Mouse (Mus musculus) ES-E14 (cell line): ENCODE data around the gene Samd11. TPM values are rescaled to one million over a fixed set of nuclear protein-coding genes. Genes with fewer than 3 reads are reported as not detected.
A peak's percentile ranks its signal among the peaks of the same experiment; 100 is the strongest.

Experiments used
- DNase-seq: peaks from one replicate; pipeline ENCODE4 v3.0.0-alpha.2; 2013; ENCODE audit warnings: low read depth, low spot score
- H3K27ac ChIP-seq: 2 replicates; pipeline ENCODE4 v1.5.1; 2012; ENCODE audit warnings: low read depth, mild to moderate bottlenecking, low read length, moderate library complexity, mixed read lengths; ENCODE audit not compliant: poor library complexity, insufficient read depth, severe bottlenecking
- H3K36me3 ChIP-seq: 2 replicates; pipeline ENCODE4 v1.6.1; 2012; ENCODE audit warnings: mild to moderate bottlenecking, low read length, moderate library complexity, mixed read lengths; ENCODE audit not compliant: control insufficient read depth, poor library complexity, insufficient read depth, severe bottlenecking
- H3K4me1 ChIP-seq, 2 experiments: fragments of 150-350 bp in 1 of 2; sonication (generic) in 1 of 2; 2 replicates each; pipeline ENCODE4 v1.6.1; 2012; ENCODE audit warnings: low read length in 2 of 2, mild to moderate bottlenecking in 1 of 2, mixed read lengths in 1 of 2; ENCODE audit not compliant: control insufficient read depth in 2 of 2, insufficient read depth in 2 of 2, poor library complexity in 1 of 2
- H3K4me3 ChIP-seq, 2 experiments: fragments of 150-350 bp in 1 of 2; sonication (generic) in 1 of 2; 2 replicates each; pipeline ENCODE4 v1.5.1; 2012; ENCODE audit warnings: low read length in 2 of 2, low read depth in 1 of 2, mild to moderate bottlenecking in 1 of 2, mixed read lengths in 1 of 2; ENCODE audit not compliant: insufficient read depth in 1 of 2, poor library complexity in 1 of 2, severe bottlenecking in 1 of 2
- H3K9ac ChIP-seq: 2 replicates; pipeline ENCODE4 v1.6.1; 2012; ENCODE audit warnings: low read depth, mild to moderate bottlenecking, low read length, mixed read lengths; ENCODE audit not compliant: poor library complexity, insufficient read depth, severe bottlenecking
- H3K9me3 ChIP-seq: fragments of 150-350 bp; sonication (generic); 2 replicates; pipeline ENCODE4 v1.6.1; 2012; ENCODE audit warnings: low read depth, mild to moderate bottlenecking, low read length; ENCODE audit not compliant: control insufficient read depth, insufficient read depth
- CHD2 ChIP-seq: IDR thresholded peaks from 2 replicates; pipeline ENCODE4 v1.6.1; 2014; ENCODE audit warnings: mild to moderate bottlenecking, low read depth, low read length, inconsistent platforms
- HCFC1 ChIP-seq: IDR thresholded peaks from 2 replicates; pipeline ENCODE4 v1.6.1; 2012; ENCODE audit warnings: low read length, inconsistent platforms, borderline replicate concordance; ENCODE audit not compliant: insufficient read depth
- MAFK ChIP-seq: IDR thresholded peaks from 2 replicates; pipeline ENCODE4 v1.6.1; 2014; ENCODE audit warnings: mild to moderate bottlenecking, low read depth, low read length, inconsistent platforms; ENCODE audit not compliant: insufficient read depth
- ZC3H11A ChIP-seq: IDR thresholded peaks from 2 replicates; pipeline ENCODE4 v1.6.1; 2012; ENCODE audit warnings: low read depth, mild to moderate bottlenecking, inconsistent platforms, low read length, borderline replicate concordance
- ZNF384 ChIP-seq: IDR thresholded peaks from 2 replicates; pipeline ENCODE4 v1.6.1; 2012; ENCODE audit warnings: low read depth, low read length, inconsistent platforms
- in situ Hi-C, 2 experiments: fragments of 600-800 bp; cut with MboI; formaldehyde crosslinking; loops; one replicate each; pipeline ENCODE4 v1.15.1; 2025; ENCODE audit warnings: low sequenced_read_pairs in 2 of 2, inconsistent platforms in 1 of 2; ENCODE audit not compliant: unreplicated experiment in 2 of 2
- total RNA-seq: library from RNA; depleted of rRNA; stranded (reverse); fragments of 300-350 nt; gene quantifications from 2 replicates; pipeline ENCODE4 v1.2.3, GENCODE M21; 2012

Samd11 gene
- total RNA-seq, 1 experiment, result 1.4 TPM

DNA sequence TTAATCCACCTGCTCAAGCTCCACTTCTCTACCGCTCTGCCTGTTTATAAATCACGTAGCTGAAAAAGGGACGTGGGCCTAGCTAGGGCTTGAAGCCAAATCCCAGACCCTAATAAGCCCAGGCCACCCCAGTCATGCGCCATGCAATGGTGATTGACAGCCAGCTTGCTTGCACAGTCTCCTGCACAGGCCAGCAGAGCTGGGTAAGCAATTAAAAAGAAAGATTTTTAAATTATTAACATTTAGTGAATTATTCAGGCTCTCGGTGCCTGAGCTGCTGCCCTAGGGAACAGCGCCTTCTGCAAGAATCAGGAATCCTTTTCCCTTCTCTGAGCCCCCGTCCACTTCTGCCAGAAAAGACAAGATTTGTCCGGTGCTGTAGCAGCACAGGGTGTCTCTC is 4.4 kb downstream of the Samd11 start:
- in situ Hi-C loops, result no loop called here
- DNase-seq, result no peak
- no peak overlapping the region for H3K9ac ChIP-seq
- H3K27ac ChIP-seq, result no peak overlapping the region
- TF ChIP-seq CHD2 (no peak), HCFC1 (no peak), ZNF384 (no peak), ZC3H11A (no peak), MAFK (no peak)
- peaks cover 0 to 5% of the 10 kb centered on the region in 2 experiments; a peak in 1 of 4 replicates for H3K4me1 ChIP-seq
- peaks cover 9% of the 10 kb centered on the region for H3K9me3 ChIP-seq
- H3K36me3 ChIP-seq, result peaks cover 32% of the 10 kb centered on the region
- H3K4me3 ChIP-seq, result no peak overlapping the region

DNA sequence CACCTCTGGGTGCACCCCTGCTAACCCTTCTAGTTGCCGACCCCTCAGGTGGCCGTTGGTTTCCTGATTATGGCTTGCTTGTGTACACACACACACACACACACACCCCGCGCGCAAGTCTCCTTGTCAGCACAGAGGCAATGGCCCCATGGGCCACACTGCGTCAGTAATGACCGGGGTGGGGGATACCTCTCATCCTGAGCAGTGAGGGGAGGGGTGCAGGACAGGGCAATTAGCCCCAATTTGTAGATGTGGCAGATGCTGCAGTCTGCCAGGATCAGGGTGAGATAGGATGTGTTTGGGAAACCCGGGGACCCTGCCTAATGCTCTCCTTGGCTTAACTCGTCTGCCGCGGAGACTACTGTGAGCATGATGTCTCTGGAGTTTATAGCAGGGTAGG is 5.9 kb downstream of the Samd11 start:
- Histone ChIP-seq H3K36me3 (peaks cover 46% of the 10 kb centered on the region), H3K9me3 (peaks cover 17% of the 10 kb centered on the region), H3K4me1 (peaks cover 0 to 5% of the 10 kb centered on the region in 2 experiments; a peak in 1 of 4 replicates), H3K27ac (no peak overlapping the region), H3K4me3 (no peak overlapping the region), H3K9ac (no peak overlapping the region)
- DNase-seq, result no peak
- in situ Hi-C loops, result no loop called here
- TF ChIP-seq ZNF384 (no peak), CHD2 (no peak), ZC3H11A (no peak), HCFC1 (no peak), MAFK (no peak)

DNA sequence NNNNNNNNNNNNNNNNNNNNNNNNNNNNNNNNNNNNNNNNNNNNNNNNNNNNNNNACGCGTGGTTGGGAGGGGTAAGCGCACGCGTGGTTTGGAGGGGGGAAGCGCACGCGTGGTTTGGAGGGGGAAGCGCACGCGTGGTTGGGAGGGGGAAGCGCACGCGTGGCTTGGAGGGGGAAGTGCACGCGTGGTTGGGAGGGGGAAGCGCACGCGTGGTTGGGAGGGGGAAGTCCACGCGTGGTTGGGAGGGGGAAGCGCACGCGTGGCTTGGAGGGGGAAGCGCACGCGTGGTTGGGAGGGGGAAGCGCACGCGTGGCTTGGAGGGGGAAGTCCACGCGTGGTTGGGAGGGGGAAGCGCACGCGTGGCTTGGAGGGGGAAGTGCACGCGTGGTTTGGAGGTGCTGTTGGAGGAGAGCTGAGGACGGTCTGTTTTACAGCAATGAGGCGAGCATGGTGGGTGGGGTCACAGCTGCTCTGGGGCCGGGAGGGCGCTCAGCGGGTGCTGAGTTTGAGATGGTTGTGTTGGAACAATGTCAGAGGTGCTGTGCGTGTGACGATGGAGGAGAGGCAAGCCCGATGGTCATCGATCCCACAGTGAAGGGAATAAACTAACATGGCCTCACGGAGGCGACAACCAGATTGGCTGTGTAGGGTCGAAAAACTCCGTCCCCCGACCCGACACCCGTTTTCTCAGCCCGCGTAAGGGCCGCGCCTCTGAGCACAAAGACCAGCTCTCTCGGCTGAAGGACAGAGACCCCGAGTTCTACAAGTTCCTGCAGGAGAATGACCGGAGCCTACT is 18.6 kb downstream of the Samd11 start:
- Histone ChIP-seq H3K4me1 (peaks cover 0 to 11% of the 10 kb centered on the region in 2 experiments; a peak in 1 of 4 replicates), H3K4me3 (peak overlapping the region; percentile 86 to 98), H3K9ac (peak overlapping the region; percentile 75), H3K36me3 (peaks cover 55% of the 10 kb centered on the region), H3K27ac (no peak overlapping the region), H3K9me3 (peaks cover 3% of the 10 kb centered on the region; the same call in 1 of the 2 replicates)
- in situ Hi-C loops, result no loop called here
- no peak for DNase-seq
- TF ChIP-seq ZC3H11A (no peak), HCFC1 (no peak), CHD2 (no peak), ZNF384 (no peak), MAFK (no peak)

DNA sequence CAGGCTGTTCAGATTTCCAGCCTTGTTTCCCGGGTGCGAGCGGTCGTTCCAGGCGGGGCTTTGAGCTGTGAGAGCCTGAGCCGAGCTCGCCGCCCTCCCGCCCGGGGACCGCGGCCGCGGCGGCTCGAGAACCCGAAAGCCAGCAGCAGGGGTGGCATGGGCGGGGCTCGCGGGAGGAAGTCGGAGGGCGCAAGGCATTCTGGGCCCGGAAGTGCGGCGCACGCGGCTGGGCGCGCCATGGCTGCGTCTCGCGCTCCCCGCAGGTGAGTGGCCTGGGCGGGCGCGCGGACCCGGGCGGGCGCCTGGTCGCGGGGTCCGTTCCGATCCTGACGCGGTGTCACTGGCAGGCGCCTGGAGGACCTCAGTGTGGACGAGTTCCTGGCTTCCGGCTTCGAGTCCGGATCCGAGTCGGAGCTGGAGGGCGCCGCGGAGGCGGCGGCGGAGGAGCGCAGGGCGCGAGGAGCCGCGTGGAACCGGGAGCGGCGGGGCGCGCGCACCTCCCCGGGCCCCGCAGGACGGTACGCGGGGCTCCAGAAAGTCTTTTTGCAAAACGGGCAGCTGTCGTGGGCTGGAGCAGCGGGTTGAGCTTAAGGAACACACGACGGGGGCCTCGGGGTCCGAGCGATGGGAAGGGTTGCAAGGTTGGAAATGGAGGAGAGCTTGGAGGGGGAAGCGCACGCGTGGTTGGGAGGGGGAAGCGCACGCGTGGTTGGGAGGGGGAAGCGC is 19.5 kb downstream of the Samd11 start, which contains the start of gene Noc2l:
Gene Noc2l, plus strand, starts transcription at position 203 of the 726 bp plus-strand sequence.
- Histone ChIP-seq H3K27ac (peak within 1 kb of the TSS; percentile 79), H3K9me3 (peaks cover 2% of the 10 kb centered on the region; the same call in 1 of the 2 replicates), H3K4me1 (peaks cover 0 to 11% of the 10 kb centered on the region in 2 experiments; a peak in 1 of 4 replicates), H3K36me3 (peaks cover 54% of the 10 kb centered on the region), H3K4me3 (peak within 1 kb of the TSS; percentile 98), H3K9ac (peak within 1 kb of the TSS; percentile 99)
- peak; percentile 80 for DNase-seq
- in situ Hi-C loops, result no loop called here
- no peak for TF ChIP-seq MAFK
- TF ChIP-seq HCFC1, result peak; percentile 72; the same call in 1 of the 2 replicates
- no peak for TF ChIP-seq ZC3H11A
